Mouse (Mus musculus): ENCODE data around the gene Csmd2. TPM values are rescaled to one million over a fixed set of nuclear protein-coding genes. Genes with fewer than 3 reads are reported as not detected.

Gene Csmd2
- total RNA-seq, 1 experiment = 0.80 TPM

DNA sequence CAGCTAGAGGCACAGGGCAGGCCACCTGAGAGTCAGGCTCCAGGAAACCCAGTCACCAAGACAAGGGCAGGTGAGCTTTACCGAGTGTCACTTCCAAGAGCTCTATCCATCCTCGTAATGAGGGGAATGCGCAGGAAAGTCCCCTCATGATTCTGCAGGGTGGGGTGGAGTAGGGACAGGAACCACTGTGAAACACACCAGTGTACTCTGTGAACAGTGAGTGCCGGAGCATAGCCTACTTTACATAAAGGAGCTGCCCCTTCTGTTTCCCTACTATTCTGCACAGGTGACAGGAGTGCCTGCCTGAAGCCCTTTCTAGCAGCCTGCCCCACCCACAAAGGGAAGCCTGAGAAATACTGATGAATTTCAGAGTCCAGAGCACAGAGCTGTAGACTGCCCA is 605.6 kb downstream of the Csmd2 start:
- Histone ChIP-seq H3K27ac (ENCODE audit: insufficient read depth, low read depth, low read length, poor library complexity, severe bottlenecking) (no peak overlapping the region), H3K9me3 (ENCODE audit: control insufficient read depth, insufficient read depth, low read depth, low read length) (no peaks in the 10 kb centered on the region), H3K4me3 (ENCODE audit: insufficient read depth in 1 of 2, low read depth in 1 of 2, low read length in 2 of 2, poor library complexity in 1 of 2, severe bottlenecking in 1 of 2) (no peak overlapping the region), H3K4me1 (ENCODE audit: control insufficient read depth in 2 of 2, insufficient read depth in 2 of 2, low read length in 2 of 2, poor library complexity in 1 of 2) (peaks cover 0 to 4% of the 10 kb centered on the region in 2 experiments; a peak in 1 of 4 replicates), H3K9ac (ENCODE audit: insufficient read depth, low read depth, low read length, poor library complexity, severe bottlenecking) (no peak overlapping the region), H3K36me3 (ENCODE audit: control insufficient read depth, insufficient read depth, low read length, poor library complexity, severe bottlenecking) (peaks cover 20% of the 10 kb centered on the region)
- TF ChIP-seq ZC3H11A (IDR thresholded peaks at IDR 0.05; ENCODE audit: borderline replicate concordance, low read depth, low read length) (no peak), CHD2 (IDR thresholded peaks at IDR 0.05; ENCODE audit: low read depth, low read length) (no peak), HCFC1 (IDR thresholded peaks at IDR 0.05; ENCODE audit: borderline replicate concordance, insufficient read depth, low read length) (no peak), ZNF384 (IDR thresholded peaks at IDR 0.05; ENCODE audit: low read depth, low read length) (no peak), MAFK (IDR thresholded peaks at IDR 0.05; ENCODE audit: insufficient read depth, low read depth, low read length) (no peak)
- no peak for DNase-seq (ENCODE audit: low read depth, low spot score)
- in situ Hi-C loops (cut with MboI; ENCODE audit: low sequenced_read_pairs in 2 of 2, unreplicated experiment in 2 of 2) = no loop called here

DNA sequence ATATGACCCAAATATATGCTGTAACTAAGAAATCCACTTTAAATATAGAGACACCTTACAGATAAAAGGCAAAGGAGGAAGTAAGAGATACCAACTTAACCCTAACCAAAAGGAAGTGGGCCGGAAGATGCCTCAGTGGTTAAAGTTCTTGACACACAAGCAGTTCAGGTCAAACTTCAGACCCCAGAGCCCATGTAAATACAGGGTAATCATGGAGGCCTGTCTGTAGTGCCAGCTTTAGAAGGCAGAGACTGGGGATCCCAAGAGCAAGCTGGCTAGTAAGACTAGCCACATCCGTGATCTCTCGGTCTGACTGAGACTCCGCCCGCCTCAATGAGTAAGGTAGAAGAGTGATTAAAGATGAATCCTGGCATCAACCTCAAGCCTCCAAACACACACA is 606.4 kb downstream of the Csmd2 start:
- no peak for DNase-seq (ENCODE audit: low read depth, low spot score)
- Histone ChIP-seq H3K4me1 (ENCODE audit: control insufficient read depth in 2 of 2, insufficient read depth in 2 of 2, low read length in 2 of 2, poor library complexity in 1 of 2) (peaks cover 0 to 4% of the 10 kb centered on the region in 2 experiments; a peak in 1 of 4 replicates), H3K36me3 (ENCODE audit: control insufficient read depth, insufficient read depth, low read length, poor library complexity, severe bottlenecking) (peaks cover 16% of the 10 kb centered on the region), H3K9me3 (ENCODE audit: control insufficient read depth, insufficient read depth, low read depth, low read length) (no peaks in the 10 kb centered on the region), H3K4me3 (ENCODE audit: insufficient read depth in 1 of 2, low read depth in 1 of 2, low read length in 2 of 2, poor library complexity in 1 of 2, severe bottlenecking in 1 of 2) (no peak overlapping the region), H3K27ac (ENCODE audit: insufficient read depth, low read depth, low read length, poor library complexity, severe bottlenecking) (no peak overlapping the region), H3K9ac (ENCODE audit: insufficient read depth, low read depth, low read length, poor library complexity, severe bottlenecking) (no peak overlapping the region)
- no peak for TF ChIP-seq CHD2 (IDR thresholded peaks at IDR 0.05; ENCODE audit: low read depth, low read length)
- no peak for TF ChIP-seq ZC3H11A (IDR thresholded peaks at IDR 0.05; ENCODE audit: borderline replicate concordance, low read depth, low read length)
- TF ChIP-seq MAFK (IDR thresholded peaks at IDR 0.05; ENCODE audit: insufficient read depth, low read depth, low read length) = no peak
- no peak for TF ChIP-seq HCFC1 (IDR thresholded peaks at IDR 0.05; ENCODE audit: borderline replicate concordance, insufficient read depth, low read length)
- no peak for TF ChIP-seq ZNF384 (IDR thresholded peaks at IDR 0.05; ENCODE audit: low read depth, low read length)
- in situ Hi-C loops (cut with MboI; ENCODE audit: low sequenced_read_pairs in 2 of 2, unreplicated experiment in 2 of 2) = no loop called here

- peaks cover 2% of the 10 kb centered on the region; the same call in 1 of the 2 replicates for H3K36me3 ChIP-seq (ENCODE audit: control insufficient read depth, insufficient read depth, low read length, poor library complexity, severe bottlenecking)
- peaks cover 0 to 4% of the 10 kb centered on the region in 2 experiments; a peak in 1 of 4 replicates for H3K4me1 ChIP-seq (ENCODE audit: control insufficient read depth in 2 of 2, insufficient read depth in 2 of 2, low read length in 2 of 2, poor library complexity in 1 of 2)
- H3K4me3 ChIP-seq (ENCODE audit: insufficient read depth in 1 of 2, low read depth in 1 of 2, low read length in 2 of 2, poor library complexity in 1 of 2, severe bottlenecking in 1 of 2) = no peak overlapping the region
- H3K9me3 ChIP-seq (ENCODE audit: control insufficient read depth, insufficient read depth, low read depth, low read length) = no peaks in the 10 kb centered on the region
- DNase-seq (ENCODE audit: low read depth, low spot score) = no peak
- TF ChIP-seq ZC3H11A (IDR thresholded peaks at IDR 0.05; ENCODE audit: borderline replicate concordance, low read depth, low read length) = no peak
- TF ChIP-seq ZNF384 (IDR thresholded peaks at IDR 0.05; ENCODE audit: low read depth, low read length) = no peak
- no peak for TF ChIP-seq HCFC1 (IDR thresholded peaks at IDR 0.05; ENCODE audit: borderline replicate concordance, insufficient read depth, low read length)
- no peak for TF ChIP-seq CHD2 (IDR thresholded peaks at IDR 0.05; ENCODE audit: low read depth, low read length)
- no peak for TF ChIP-seq MAFK (IDR thresholded peaks at IDR 0.05; ENCODE audit: insufficient read depth, low read depth, low read length)
- in situ Hi-C loops (cut with MboI; ENCODE audit: low sequenced_read_pairs in 2 of 2, unreplicated experiment in 2 of 2) = no loop called here
- no peak overlapping the region for H3K27ac ChIP-seq (ENCODE audit: insufficient read depth, low read depth, low read length, poor library complexity, severe bottlenecking)
- H3K9ac ChIP-seq (ENCODE audit: insufficient read depth, low read depth, low read length, poor library complexity, severe bottlenecking) = no peak overlapping the region
Observed at GRCm38 (mm10) chr4:128597801-128598560, 610.3 kb downstream of the Csmd2 start.

GRCm38 (mm10) chr4:128606586-128606985 is 618.9 kb downstream of the Csmd2 start:
- DNase-seq (ENCODE audit: low read depth, low spot score) = no peak
- Histone ChIP-seq H3K36me3 (ENCODE audit: control insufficient read depth, insufficient read depth, low read length, poor library complexity, severe bottlenecking) (peaks cover 9% of the 10 kb centered on the region; the same call in 1 of the 2 replicates), H3K9ac (ENCODE audit: insufficient read depth, low read depth, low read length, poor library complexity, severe bottlenecking) (no peak overlapping the region), H3K4me3 (ENCODE audit: insufficient read depth in 1 of 2, low read depth in 1 of 2, low read length in 2 of 2, poor library complexity in 1 of 2, severe bottlenecking in 1 of 2) (no peak overlapping the region), H3K9me3 (ENCODE audit: control insufficient read depth, insufficient read depth, low read depth, low read length) (no peaks in the 10 kb centered on the region), H3K27ac (ENCODE audit: insufficient read depth, low read depth, low read length, poor library complexity, severe bottlenecking) (no peak overlapping the region), H3K4me1 (ENCODE audit: control insufficient read depth in 2 of 2, insufficient read depth in 2 of 2, low read length in 2 of 2, poor library complexity in 1 of 2) (peaks cover 0 to 1% of the 10 kb centered on the region in 2 experiments; a peak in 1 of 4 replicates)
- TF ChIP-seq HCFC1 (IDR thresholded peaks at IDR 0.05; ENCODE audit: borderline replicate concordance, insufficient read depth, low read length) (no peak), CHD2 (IDR thresholded peaks at IDR 0.05; ENCODE audit: low read depth, low read length) (no peak), MAFK (IDR thresholded peaks at IDR 0.05; ENCODE audit: insufficient read depth, low read depth, low read length) (no peak), ZC3H11A (IDR thresholded peaks at IDR 0.05; ENCODE audit: borderline replicate concordance, low read depth, low read length) (no peak), ZNF384 (IDR thresholded peaks at IDR 0.05; ENCODE audit: low read depth, low read length) (no peak)
- in situ Hi-C loops (cut with MboI; ENCODE audit: low sequenced_read_pairs in 2 of 2, unreplicated experiment in 2 of 2) = no loop called here
